Mouse (Mus musculus) hindbrain, embryonic 15.5 days (tissue): ENCODE measurements around the gene Nav2. TPM values are rescaled to one million over a fixed set of nuclear protein-coding genes. Genes with fewer than 3 reads are reported as not detected.

Experiments used
- ATAC-seq: fragments of 200-750 bp; cut with Nextera tagmentation; 2 replicates; pipeline ENCODE4 v1.8.0; 2017; ENCODE audit warnings: low read depth, moderate number of reproducible peaks, moderate TSS enrichment; ENCODE audit not compliant: low FRiP score
- H3K27ac ChIP-seq: fragments of 300-500 bp; sonication (generic); replicated peaks from 2 replicates; pipeline ENCODE4 v1.5.1; 2015; ENCODE audit warnings: mild to moderate bottlenecking, inconsistent platforms
- H3K27me3 ChIP-seq: fragments of 300-500 bp; sonication (generic); 2 replicates; pipeline ENCODE4 v1.6.1; 2015; ENCODE audit warnings: control low read depth, inconsistent platforms
- H3K36me3 ChIP-seq: fragments of 300-500 bp; sonication (generic); 2 replicates; pipeline ENCODE4 v1.6.1; 2015; ENCODE audit warnings: control low read depth, inconsistent platforms
- H3K4me1 ChIP-seq: fragments of 300-500 bp; sonication (generic); replicated peaks from 2 replicates; pipeline ENCODE4 v1.6.1; 2015; ENCODE audit warnings: control low read depth, inconsistent platforms
- H3K4me2 ChIP-seq: fragments of 300-500 bp; sonication (generic); 2 replicates; pipeline ENCODE4 v1.6.1; 2015; ENCODE audit warnings: moderate library complexity, mild to moderate bottlenecking, inconsistent platforms
- H3K4me3 ChIP-seq: fragments of 300-500 bp; sonication (generic); 2 replicates; pipeline ENCODE4 v1.5.1; 2015; ENCODE audit warnings: mild to moderate bottlenecking, inconsistent platforms
- H3K9ac ChIP-seq: fragments of 300-500 bp; sonication (generic); 2 replicates; pipeline ENCODE4 v1.6.1; 2015; ENCODE audit warnings: inconsistent platforms
- H3K9me3 ChIP-seq: fragments of 300-500 bp; sonication (generic); 2 replicates; pipeline ENCODE4 v1.6.1; 2016; ENCODE audit warnings: control low read depth, inconsistent platforms
- WGBS: fragments of 180-500 bp; shearing (Covaris S2); methylation state at CpG from one replicate; pipeline ENCODE4 v1.1.7; 2015; 5-methylcytosine and 5-hydroxymethylcytosine counted together
- polyA plus RNA-seq: library from polyadenylated mRNA; unstranded; fragments of >200 nt; fragmentation: Nextera tagmentation; extraction: Ambion mirVana; gene quantifications from 2 replicates; pipeline ENCODE4 v1.2.1, GENCODE M21; 2015

The Nav2 gene
- polyA plus RNA-seq, 1 experiment from 2014 or later = 24.7 TPM

- Histone ChIP-seq H3K27ac (no peak overlapping the region), H3K4me2 (no peak overlapping the region), H3K36me3 (no peaks in the 10 kb centered on the region), H3K4me1 (peaks cover 26% of the 10 kb centered on the region), H3K9me3 (no peaks in the 10 kb centered on the region), H3K27me3 (no peaks in the 10 kb centered on the region), H3K9ac (no peak overlapping the region), H3K4me3 (no peak overlapping the region)
- ATAC-seq = no peak
- 75% methylated on average over 7 of the region's 7 CpGs for WGBS
Measured at GRCm38 (mm10) chr7:49122498-49122897, 214.0 kb downstream of the Nav2 start.

- ATAC-seq = no peak
- H3K27me3 ChIP-seq = no peaks in the 10 kb centered on the region
- H3K4me3 ChIP-seq = no peak overlapping the region
- H3K4me1 ChIP-seq = peaks cover 7% of the 10 kb centered on the region
- H3K36me3 ChIP-seq = no peaks in the 10 kb centered on the region
- H3K27ac ChIP-seq = no peak overlapping the region
- H3K4me2 ChIP-seq = no peak overlapping the region
- H3K9me3 ChIP-seq = no peaks in the 10 kb centered on the region
- H3K9ac ChIP-seq = no peak overlapping the region
- WGBS = 37% methylated on average over 3 of the region's 3 CpGs
Measured at GRCm38 (mm10) chr7:49125545-49125944, 217.0 kb downstream of the Nav2 start.

- WGBS = 78% methylated on average over 8 of the region's 8 CpGs
- peaks cover 4% of the 10 kb centered on the region; the same call in 1 of the 2 replicates for H3K4me1 ChIP-seq
- ATAC-seq = no peak
- no peaks in the 10 kb centered on the region for H3K9me3 ChIP-seq
- H3K36me3 ChIP-seq = no peaks in the 10 kb centered on the region
- H3K27ac ChIP-seq = no peak overlapping the region
- H3K27me3 ChIP-seq = no peaks in the 10 kb centered on the region
- no peak overlapping the region for H3K4me3 ChIP-seq
- H3K9ac ChIP-seq = no peak overlapping the region
- H3K4me2 ChIP-seq = no peak overlapping the region
Measured at GRCm38 (mm10) chr7:49128224-49128623, 219.7 kb downstream of the Nav2 start.

- H3K27me3 ChIP-seq = no peaks in the 10 kb centered on the region
- H3K4me2 ChIP-seq = no peak overlapping the region
- no peak overlapping the region for H3K9ac ChIP-seq
- no peaks in the 10 kb centered on the region for H3K9me3 ChIP-seq
- no peaks in the 10 kb centered on the region for H3K36me3 ChIP-seq
- no peak overlapping the region for H3K27ac ChIP-seq
- H3K4me3 ChIP-seq = no peak overlapping the region
- 30% methylated on average over 10 of the region's 10 CpGs for WGBS
- peaks cover 9% of the 10 kb centered on the region; the same call in 1 of the 2 replicates for H3K4me1 ChIP-seq
- peak; percentile 81 for ATAC-seq
Measured at GRCm38 (mm10) chr7:49132851-49133351, 224.4 kb downstream of the Nav2 start.

- WGBS = 83% methylated on average over 5 of the region's 5 CpGs
Measured at GRCm38 (mm10) chr7:49134396-49134795, 225.9 kb downstream of the Nav2 start.

GRCm38 (mm10) chr7:49139762-49140161 lies 231.2 kb downstream of the Nav2 start:
- H3K4me3 ChIP-seq = no peak overlapping the region
- H3K4me2 ChIP-seq = no peak overlapping the region
- H3K27ac ChIP-seq = no peak overlapping the region
- H3K27me3 ChIP-seq = no peaks in the 10 kb centered on the region
- no peak for ATAC-seq
- H3K4me1 ChIP-seq = peaks cover 5% of the 10 kb centered on the region; the same call in 1 of the 2 replicates
- no peaks in the 10 kb centered on the region for H3K36me3 ChIP-seq
- no peaks in the 10 kb centered on the region for H3K9me3 ChIP-seq
- H3K9ac ChIP-seq = no peak overlapping the region
- WGBS = 91% methylated on average over 2 of the region's 2 CpGs

More at GRCm38 (mm10) chr7:49134396-49134795, 225.9 kb downstream of the Nav2 start:
- H3K4me1 ChIP-seq = peaks cover 9% of the 10 kb centered on the region; the same call in 1 of the 2 replicates
- no peak overlapping the region for H3K27ac ChIP-seq
- no peak overlapping the region for H3K4me3 ChIP-seq
- H3K9ac ChIP-seq = no peak overlapping the region
- no peaks in the 10 kb centered on the region for H3K36me3 ChIP-seq
- no peak for ATAC-seq
- no peaks in the 10 kb centered on the region for H3K9me3 ChIP-seq
- H3K27me3 ChIP-seq = no peaks in the 10 kb centered on the region
- no peak overlapping the region for H3K4me2 ChIP-seq

- 63% methylated on average over 7 of the region's 7 CpGs for whole genome bisulfite sequencing
- H3K4me2 ChIP-seq = no peak overlapping the region
- H3K4me3 ChIP-seq = no peak overlapping the region
- no peaks in the 10 kb centered on the region for H3K36me3 ChIP-seq
- no peak overlapping the region for H3K27ac ChIP-seq
- H3K9me3 ChIP-seq = no peaks in the 10 kb centered on the region
- no peak for ATAC-seq
- no peaks in the 10 kb centered on the region for H3K27me3 ChIP-seq
- peaks cover 24% of the 10 kb centered on the region for H3K4me1 ChIP-seq
- H3K9ac ChIP-seq = no peak overlapping the region
Measured at GRCm38 (mm10) chr7:49143966-49144365, 235.4 kb downstream of the Nav2 start.

GRCm38 (mm10) chr7:49145749-49146670 lies 237.5 kb downstream of the Nav2 start:
- peaks cover 24% of the 10 kb centered on the region for H3K4me1 ChIP-seq
- H3K4me2 ChIP-seq = no peak overlapping the region
- H3K36me3 ChIP-seq = no peaks in the 10 kb centered on the region
- H3K4me3 ChIP-seq = no peak overlapping the region
- 0 out of 2 replicates have a peak overlapping the region, but pooled peaks have one; percentile 7 for H3K9ac ChIP-seq
- ATAC-seq = peak; percentile 72
- no peaks in the 10 kb centered on the region for H3K27me3 ChIP-seq
- no peaks in the 10 kb centered on the region for H3K9me3 ChIP-seq
- peak overlapping the region; percentile 81 for H3K27ac ChIP-seq
- WGBS = 21% methylated on average over 22 of the region's 22 CpGs

- peak; percentile 77 for ATAC-seq
- peak overlapping the region; percentile 54 for H3K27ac ChIP-seq
- 52% methylated on average over 5 of the region's 5 CpGs for WGBS
- H3K9me3 ChIP-seq = peaks cover 4% of the 10 kb centered on the region; the same call in 1 of the 2 replicates
- no peaks in the 10 kb centered on the region for H3K36me3 ChIP-seq
- H3K27me3 ChIP-seq = no peaks in the 10 kb centered on the region
- H3K4me2 ChIP-seq = no peak overlapping the region; the same call in 1 of the 2 replicates
- H3K4me1 ChIP-seq = peaks cover 15% of the 10 kb centered on the region
- no peak overlapping the region for H3K9ac ChIP-seq
- no peak overlapping the region for H3K4me3 ChIP-seq
Measured at GRCm38 (mm10) chr7:49152297-49152696, 243.8 kb downstream of the Nav2 start.

- no peaks in the 10 kb centered on the region for H3K36me3 ChIP-seq
- WGBS = 56% methylated on average over 9 of the region's 9 CpGs
- no peak overlapping the region for H3K9ac ChIP-seq
- H3K9me3 ChIP-seq = peaks cover 4% of the 10 kb centered on the region; the same call in 1 of the 2 replicates
- H3K4me1 ChIP-seq = peaks cover 15% of the 10 kb centered on the region
- no peak overlapping the region for H3K4me3 ChIP-seq
- H3K4me2 ChIP-seq = no peak overlapping the region; the same call in 1 of the 2 replicates
- H3K27me3 ChIP-seq = no peaks in the 10 kb centered on the region
- ATAC-seq = peak; percentile 37
- peak overlapping the region; percentile 54 for H3K27ac ChIP-seq
Measured at GRCm38 (mm10) chr7:49152713-49153112, 244.2 kb downstream of the Nav2 start.

- Histone ChIP-seq H3K4me3 (no peak overlapping the region), H3K9ac (no peak overlapping the region), H3K27ac (no peak overlapping the region), H3K9me3 (peaks cover 4% of the 10 kb centered on the region; the same call in 1 of the 2 replicates), H3K4me2 (no peak overlapping the region), H3K27me3 (no peaks in the 10 kb centered on the region), H3K36me3 (no peaks in the 10 kb centered on the region), H3K4me1 (peaks cover 49% of the 10 kb centered on the region)
- 54% methylated on average over 12 of the region's 12 CpGs for WGBS
- ATAC-seq = 0 out of 2 replicates have a peak, but pooled peaks have one; percentile 19
Measured at GRCm38 (mm10) chr7:49158641-49159381, 250.3 kb downstream of the Nav2 start.
